Mouse (Mus musculus): Measurements from ENCODE around the gene Olfr571.

DNA sequence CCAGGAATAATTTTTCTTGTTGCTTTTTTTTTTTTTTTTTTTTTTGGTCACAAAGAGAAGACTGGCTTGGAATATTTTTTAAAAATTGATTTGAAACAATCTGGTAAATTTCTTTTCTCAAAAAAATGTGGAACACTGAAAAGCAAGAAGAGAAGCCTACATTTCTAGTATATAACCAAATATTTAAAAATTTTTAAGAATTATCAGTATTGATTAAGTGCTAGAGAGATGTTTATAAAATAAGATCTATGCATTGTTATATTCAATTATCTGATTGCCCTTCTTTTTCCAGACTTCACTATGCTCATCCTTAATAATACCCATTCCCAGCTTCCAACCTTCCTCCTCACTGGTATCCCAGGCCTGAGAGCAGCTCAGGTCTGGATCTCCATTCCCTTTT lies 40.5 kb downstream of the Olfr571 start, which contains the start of gene Olfr568:
- TF ChIP-seq EP300 (IDR thresholded peaks at IDR 0.05; ENCODE audit: low read depth): no peak
- TF ChIP-seq CTCF (IDR thresholded peaks at IDR 0.05; ENCODE audit: low read depth): no peak
